Mouse (Mus musculus) testis, adult 2 months (tissue): ENCODE data around the gene Coro2b.

Experiments used
- CTCF ChIP-seq: fragments of 200-500 bp; IDR thresholded peaks from 2 replicates; pipeline ENCODE4 v1.5.1; 2012; ENCODE audit warnings: low read depth, mild to moderate bottlenecking, inconsistent platforms, low read length, moderate library complexity; ENCODE audit not compliant: control insufficient read depth, insufficient read depth, insufficient replicate concordance
- POLR2A ChIP-seq: fragments of 200-500 bp; IDR thresholded peaks from 2 replicates; pipeline ENCODE4 v1.6.1; 2012; ENCODE audit warnings: low read depth, mild to moderate bottlenecking, inconsistent platforms, low read length, moderate library complexity; ENCODE audit not compliant: control insufficient read depth

GRCm38 (mm10) chr9:62464727-62465126 is 72.1 kb downstream of the Coro2b start:
- TF ChIP-seq POLR2A (no peak), CTCF (no peak)
